Mouse (Mus musculus) liver, embryonic 12.5 days (tissue): ENCODE results near the gene Gm11034. TPM values are rescaled to one million over a fixed set of nuclear protein-coding genes. Genes with fewer than 3 reads are reported as not detected.

ENCODE experiments used
- ATAC-seq: fragments of 200-750 bp; cut with Nextera tagmentation; 2 replicates; pipeline ENCODE4 v1.8.0; 2017; ENCODE audit warnings: moderate number of reproducible peaks, mild to moderate bottlenecking, moderate library complexity
- H3K27ac ChIP-seq: fragments of 300-500 bp; sonication (generic); 2 replicates; pipeline ENCODE4 v1.5.1; 2016; ENCODE audit warnings: mild to moderate bottlenecking
- H3K27me3 ChIP-seq: fragments of 300-500 bp; sonication (generic); replicated peaks from 2 replicates; pipeline ENCODE4 v1.6.1; 2016; ENCODE audit warnings: mild to moderate bottlenecking, moderate library complexity
- H3K36me3 ChIP-seq: fragments of 300-500 bp; sonication (generic); 2 replicates; pipeline ENCODE4 v1.6.1; 2016; ENCODE audit warnings: mild to moderate bottlenecking, moderate library complexity
- H3K4me1 ChIP-seq: fragments of 300-500 bp; sonication (generic); 2 replicates; pipeline ENCODE4 v1.6.1; 2016
- H3K4me2 ChIP-seq: fragments of 300-500 bp; sonication (generic); 2 replicates; pipeline ENCODE4 v1.6.1; 2016; ENCODE audit warnings: mild to moderate bottlenecking, moderate library complexity
- H3K4me3 ChIP-seq: fragments of 300-500 bp; sonication (generic); 2 replicates; pipeline ENCODE4 v1.5.1; 2016; ENCODE audit warnings: mild to moderate bottlenecking, moderate library complexity
- H3K9ac ChIP-seq: fragments of 300-500 bp; sonication (generic); 2 replicates; pipeline ENCODE4 v1.6.1; 2016; ENCODE audit warnings: mild to moderate bottlenecking, moderate library complexity
- H3K9me3 ChIP-seq: fragments of 300-500 bp; sonication (generic); replicated peaks from 2 replicates; pipeline ENCODE4 v1.6.1; 2016; ENCODE audit warnings: mild to moderate bottlenecking, moderate library complexity
- WGBS: fragments of 180-500 bp; shearing (Covaris S2); methylation state at CpG from one replicate; pipeline ENCODE4 v1.1.7; 2016; ENCODE audit not compliant: insufficient replicate concordance; 5-methylcytosine and 5-hydroxymethylcytosine counted together
- polyA plus RNA-seq: library from polyadenylated mRNA; unstranded; fragments of >200 nt; fragmentation: Nextera tagmentation; extraction: Ambion mirVana; gene quantifications from 2 replicates; pipeline ENCODE4 v1.2.1, GENCODE M21; 2016

The Gm11034 gene
- polyA plus RNA-seq, 1 experiment from 2014 or later = not detected

- WGBS = 58% methylated on average over 1 of the region's 1 CpGs
- Histone ChIP-seq H3K4me2 (no peak overlapping the region), H3K4me1 (no peaks in the 10 kb centered on the region), H3K9me3 (peaks cover 2% of the 10 kb centered on the region; the same call in 1 of the 2 replicates), H3K4me3 (no peak overlapping the region), H3K27me3 (no peaks in the 10 kb centered on the region; the same call in 1 of the 2 replicates), H3K27ac (no peak overlapping the region), H3K9ac (no peak overlapping the region), H3K36me3 (no peaks in the 10 kb centered on the region)
- no peak for ATAC-seq
Measured at GRCm38 (mm10) chr8:72208582-72208981, 4.9 kb downstream of the Gm11034 start.

GRCm38 (mm10) chr8:72197997-72198396 is 15.4 kb downstream of the Gm11034 start:
- no peak overlapping the region for H3K4me2 ChIP-seq
- 44% methylated on average over 8 of the region's 8 CpGs for WGBS
- H3K36me3 ChIP-seq = no peaks in the 10 kb centered on the region
- H3K27ac ChIP-seq = no peak overlapping the region
- no peak overlapping the region for H3K9ac ChIP-seq
- no peaks in the 10 kb centered on the region for H3K4me1 ChIP-seq
- peak; percentile 40; the same call in 1 of the 2 replicates for ATAC-seq
- no peak overlapping the region for H3K4me3 ChIP-seq
- peaks cover 6% of the 10 kb centered on the region for H3K9me3 ChIP-seq
- H3K27me3 ChIP-seq = no peaks in the 10 kb centered on the region

DNA sequence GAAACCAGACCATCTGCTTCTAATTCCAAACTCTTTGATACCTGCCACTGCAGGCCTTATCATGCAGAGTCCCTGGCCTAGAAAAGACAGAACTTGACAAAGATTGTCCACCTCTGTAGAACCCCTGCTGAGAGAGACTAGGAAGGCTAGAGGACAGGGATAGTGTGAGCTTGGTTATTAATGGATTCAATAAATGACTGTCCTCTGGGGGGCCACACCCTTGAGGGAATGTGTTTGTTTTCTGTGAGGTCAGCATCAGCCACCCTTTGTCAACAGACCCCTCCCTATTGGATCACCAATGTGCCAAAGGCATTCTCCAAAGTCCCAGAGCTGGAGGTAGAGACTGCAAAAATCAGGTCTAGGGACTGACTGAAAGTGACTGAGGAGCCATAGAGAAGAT is 21.4 kb downstream of the Gm11034 start:
- ATAC-seq = no peak
- Histone ChIP-seq H3K9me3 (no peaks in the 10 kb centered on the region), H3K27me3 (no peaks in the 10 kb centered on the region), H3K36me3 (no peaks in the 10 kb centered on the region), H3K4me1 (no peaks in the 10 kb centered on the region), H3K4me2 (no peak overlapping the region), H3K27ac (no peak overlapping the region), H3K9ac (no peak overlapping the region), H3K4me3 (no peak overlapping the region)

GRCm38 (mm10) chr8:72190215-72190539 is 23.3 kb downstream of the Gm11034 start:
- no peak for ATAC-seq
- no peaks in the 10 kb centered on the region for H3K36me3 ChIP-seq
- no peaks in the 10 kb centered on the region for H3K4me1 ChIP-seq
- no peak overlapping the region for H3K4me3 ChIP-seq
- H3K27me3 ChIP-seq = no peaks in the 10 kb centered on the region
- no peak overlapping the region for H3K27ac ChIP-seq
- 59% methylated on average over 2 of the region's 2 CpGs for WGBS
- H3K9ac ChIP-seq = no peak overlapping the region
- no peak overlapping the region for H3K4me2 ChIP-seq
- H3K9me3 ChIP-seq = no peaks in the 10 kb centered on the region

- H3K36me3 ChIP-seq = no peaks in the 10 kb centered on the region
- no peaks in the 10 kb centered on the region for H3K27me3 ChIP-seq
- H3K4me2 ChIP-seq = 0 out of 2 replicates have a peak within 1 kb of the TSS, but pooled peaks have one; percentile 8
- H3K4me1 ChIP-seq = no peaks in the 10 kb centered on the region
- peak within 1 kb of the TSS; percentile 10; the same call in 1 of the 2 replicates for H3K4me3 ChIP-seq
- no peak within 1 kb of the TSS for H3K27ac ChIP-seq
- no peaks in the 10 kb centered on the region for H3K9me3 ChIP-seq
- no peak within 1 kb of the TSS for H3K9ac ChIP-seq
- WGBS = 59% methylated on average over 12 of the region's 12 CpGs
- no peak for ATAC-seq
Measured at GRCm38 (mm10) chr8:72189417-72190214, 23.8 kb downstream of the Gm11034 start, which contains the start of gene Hsh2d. TSS of gene Hsh2d (plus strand) at chr8:72189638.

GRCm38 (mm10) chr8:72187793-72188331 is 25.6 kb downstream of the Gm11034 start:
- Histone ChIP-seq H3K9ac (no peak overlapping the region), H3K4me2 (no peak overlapping the region), H3K4me3 (no peak overlapping the region), H3K36me3 (no peaks in the 10 kb centered on the region), H3K27ac (no peak overlapping the region), H3K9me3 (no peaks in the 10 kb centered on the region), H3K27me3 (no peaks in the 10 kb centered on the region), H3K4me1 (no peaks in the 10 kb centered on the region)
- ATAC-seq = no peak
- WGBS = 71% methylated on average over 2 of the region's 2 CpGs

DNA sequence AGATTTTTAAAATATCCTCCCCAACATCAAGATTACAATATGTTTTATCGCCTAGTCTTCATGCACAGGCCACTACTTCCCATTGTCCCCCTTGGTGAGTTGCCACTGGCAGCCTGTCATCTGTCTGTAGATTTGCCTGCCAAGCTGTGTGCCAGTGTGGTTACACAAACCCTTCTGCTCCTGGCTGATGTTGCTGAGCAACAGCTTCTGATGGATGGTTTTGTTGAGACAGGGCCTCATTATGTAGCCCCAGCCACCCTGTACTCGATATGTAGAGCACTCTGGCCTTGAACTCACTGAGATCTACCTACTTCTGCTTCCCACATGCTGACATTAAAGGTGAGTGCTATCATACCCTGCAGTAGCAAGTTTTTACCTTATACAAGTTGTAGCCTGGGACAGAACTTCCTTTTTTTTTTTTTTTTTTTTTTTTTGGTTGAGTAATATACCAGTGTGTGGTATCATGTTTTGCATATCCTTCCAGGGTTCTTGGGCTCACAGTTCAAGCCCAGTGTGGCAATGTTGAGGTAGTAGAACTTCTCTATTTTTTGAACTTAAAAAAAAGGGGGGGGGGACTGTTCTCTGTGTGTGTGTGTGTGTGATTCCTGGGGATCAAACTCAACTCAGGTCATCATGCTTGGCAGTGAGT is 29.8 kb downstream of the Gm11034 start:
- H3K36me3 ChIP-seq = peaks cover 36% of the 10 kb centered on the region
- no peak overlapping the region for H3K4me2 ChIP-seq
- 58% methylated on average over 2 of the region's 2 CpGs for WGBS
- no peaks in the 10 kb centered on the region for H3K4me1 ChIP-seq
- H3K27me3 ChIP-seq = no peaks in the 10 kb centered on the region
- no peak overlapping the region for H3K27ac ChIP-seq
- H3K9ac ChIP-seq = no peak overlapping the region
- H3K4me3 ChIP-seq = no peak overlapping the region
- no peaks in the 10 kb centered on the region for H3K9me3 ChIP-seq
- no peak for ATAC-seq

GRCm38 (mm10) chr8:72177346-72177925 is 36.0 kb downstream of the Gm11034 start:
- Histone ChIP-seq H3K27me3 (no peaks in the 10 kb centered on the region), H3K4me2 (no peak overlapping the region), H3K36me3 (peaks cover 98% of the 10 kb centered on the region), H3K9me3 (no peaks in the 10 kb centered on the region), H3K9ac (no peak overlapping the region), H3K4me3 (no peak overlapping the region), H3K27ac (no peak overlapping the region), H3K4me1 (no peaks in the 10 kb centered on the region)
- 63% methylated on average over 5 of the region's 5 CpGs for WGBS
- ATAC-seq = peak; percentile 37; the same call in 1 of the 2 replicates

GRCm38 (mm10) chr8:72169681-72170249 is 43.7 kb downstream of the Gm11034 start:
- H3K4me3 ChIP-seq = no peak overlapping the region
- H3K27me3 ChIP-seq = no peaks in the 10 kb centered on the region
- H3K27ac ChIP-seq = peak overlapping the region; percentile 18; the same call in 1 of the 2 replicates
- WGBS = 77% methylated on average over 3 of the region's 3 CpGs
- peak overlapping the region; percentile 17; the same call in 1 of the 2 replicates for H3K9ac ChIP-seq
- peaks cover 100% of the 10 kb centered on the region for H3K36me3 ChIP-seq
- H3K9me3 ChIP-seq = no peaks in the 10 kb centered on the region
- peaks cover 25% of the 10 kb centered on the region for H3K4me1 ChIP-seq
- ATAC-seq = peak; percentile 31
- H3K4me2 ChIP-seq = no peak overlapping the region

GRCm38 (mm10) chr8:72169098-72169668 is 44.3 kb downstream of the Gm11034 start:
- H3K36me3 ChIP-seq = peaks cover 100% of the 10 kb centered on the region
- ATAC-seq = no peak
- H3K4me2 ChIP-seq = no peak overlapping the region
- no peak overlapping the region for H3K4me3 ChIP-seq
- H3K4me1 ChIP-seq = peaks cover 25% of the 10 kb centered on the region
- H3K27ac ChIP-seq = peak overlapping the region; percentile 18; the same call in 1 of the 2 replicates
- no peaks in the 10 kb centered on the region for H3K27me3 ChIP-seq
- WGBS = 63% methylated on average over 3 of the region's 3 CpGs
- peak overlapping the region; percentile 17; the same call in 1 of the 2 replicates for H3K9ac ChIP-seq
- H3K9me3 ChIP-seq = no peaks in the 10 kb centered on the region
